Mouse (Mus musculus) spleen, adult 2 months (tissue): ENCODE results near the gene Crxos. TPM values are rescaled to one million over a fixed set of nuclear protein-coding genes. Genes with fewer than 3 reads are reported as not detected.

Source experiments
- DNase-seq, 2 experiments: peaks; one replicate each; pipeline versions ENCODE4 v3.0.0 to v3.0.0-alpha.2; 2012 to 2021; ENCODE audit warnings: low spot score in 2 of 2, low read depth in 1 of 2
- H3K27ac ChIP-seq: fragments of 200-500 bp; 2 replicates; pipeline ENCODE4 v1.5.1; 2012; ENCODE audit warnings: low read length, inconsistent platforms; ENCODE audit not compliant: insufficient read depth
- H3K27me3 ChIP-seq: fragments of 200-500 bp; 2 replicates; pipeline ENCODE4 v1.6.1; 2012; ENCODE audit warnings: mild to moderate bottlenecking, moderate library complexity, low read length, inconsistent platforms; ENCODE audit not compliant: control insufficient read depth, insufficient read depth
- H3K36me3 ChIP-seq: fragments of 200-500 bp; 2 replicates; pipeline ENCODE4 v1.6.1; 2012; ENCODE audit warnings: mild to moderate bottlenecking, low read length, inconsistent platforms; ENCODE audit not compliant: control insufficient read depth, insufficient read depth
- H3K4me1 ChIP-seq: fragments of 200-500 bp; 2 replicates; pipeline ENCODE4 v1.6.1; 2011; ENCODE audit warnings: inconsistent platforms; ENCODE audit not compliant: control insufficient read depth, insufficient read depth, insufficient read length
- H3K4me3 ChIP-seq: fragments of 200-500 bp; 2 replicates; pipeline ENCODE4 v1.5.1; 2011; ENCODE audit warnings: mild to moderate bottlenecking, inconsistent platforms; ENCODE audit not compliant: insufficient read depth, insufficient read length; ENCODE audit errors: extremely low read depth
- CTCF ChIP-seq: fragments of 200-500 bp; IDR thresholded peaks from 2 replicates; pipeline ENCODE4 v1.5.1; 2011; ENCODE audit warnings: mild to moderate bottlenecking, inconsistent platforms; ENCODE audit not compliant: insufficient read depth, insufficient read length, insufficient replicate concordance; ENCODE audit errors: extremely low read depth
- POLR2A ChIP-seq: fragments of 200-500 bp; IDR thresholded peaks from 2 replicates; pipeline ENCODE4 v1.6.1; 2011; ENCODE audit warnings: low read depth, low read length, inconsistent platforms
- WGBS: fragments of 180-500 bp; shearing (Covaris S2); methylation state at CpG from one replicate; pipeline ENCODE4 v1.1.7; 2018; 5-methylcytosine and 5-hydroxymethylcytosine counted together
- polyA plus RNA-seq: library from polyadenylated mRNA; depleted of rRNA; stranded (reverse); fragments of >200 nt; gene quantifications from 2 replicates; pipeline ENCODE4 v1.2.3, GENCODE M21; 2012

The Crxos gene
- polyA plus RNA-seq, 1 experiment: not detected

- Histone ChIP-seq H3K36me3 (no peaks in the 10 kb centered on the region), H3K27me3 (no peaks in the 10 kb centered on the region), H3K4me3 (no peak overlapping the region), H3K4me1 (no peaks in the 10 kb centered on the region), H3K27ac (no peak overlapping the region)
- no peak for DNase-seq
- WGBS: 86% methylated on average over 2 of the region's 2 CpGs
- TF ChIP-seq CTCF (no peak), POLR2A (no peak)
Measured at GRCm38 (mm10) chr7:15884127-15884526, 1.7 kb downstream of the Crxos start.

- TF ChIP-seq POLR2A (no peak), CTCF (no peak)
- H3K27me3 ChIP-seq: no peaks in the 10 kb centered on the region
- 79% methylated on average over 1 of the region's 1 CpGs for WGBS
Measured at GRCm38 (mm10) chr7:15894251-15894650, 11.8 kb downstream of the Crxos start.

GRCm38 (mm10) chr7:15901366-15902048, 19.1 kb downstream of the Crxos start:
- Histone ChIP-seq H3K36me3 (no peaks in the 10 kb centered on the region), H3K4me1 (no peaks in the 10 kb centered on the region), H3K27ac (no peak overlapping the region), H3K27me3 (no peaks in the 10 kb centered on the region), H3K4me3 (no peak overlapping the region)
- DNase-seq: no peak
- 59% methylated on average over 9 of the region's 9 CpGs for WGBS
- TF ChIP-seq CTCF: no peak
- no peak for TF ChIP-seq POLR2A

More at GRCm38 (mm10) chr7:15894251-15894650, 11.8 kb downstream of the Crxos start:
- no peak for DNase-seq
- no peak overlapping the region for H3K4me3 ChIP-seq
- no peaks in the 10 kb centered on the region for H3K36me3 ChIP-seq
- H3K27ac ChIP-seq: no peak overlapping the region
- no peaks in the 10 kb centered on the region for H3K4me1 ChIP-seq

- 86% methylated on average over 7 of the region's 7 CpGs for WGBS
- DNase-seq: no peak
- H3K4me1 ChIP-seq: no peaks in the 10 kb centered on the region; the same call in 1 of the 2 replicates
- H3K27ac ChIP-seq: no peak overlapping the region
- no peak for TF ChIP-seq CTCF
- no peak for TF ChIP-seq POLR2A
- H3K36me3 ChIP-seq: no peaks in the 10 kb centered on the region
- H3K4me3 ChIP-seq: no peak overlapping the region
- H3K27me3 ChIP-seq: no peaks in the 10 kb centered on the region
Measured at GRCm38 (mm10) chr7:15905861-15906260, 23.4 kb downstream of the Crxos start.

GRCm38 (mm10) chr7:15906602-15907001, 24.2 kb downstream of the Crxos start:
- no peak for DNase-seq
- TF ChIP-seq CTCF (no peak), POLR2A (no peak)
- Histone ChIP-seq H3K36me3 (no peaks in the 10 kb centered on the region), H3K4me1 (no peaks in the 10 kb centered on the region; the same call in 1 of the 2 replicates), H3K4me3 (no peak overlapping the region), H3K27ac (no peak overlapping the region), H3K27me3 (no peaks in the 10 kb centered on the region)
- 91% methylated on average over 1 of the region's 1 CpGs for WGBS

GRCm38 (mm10) chr7:15907971-15908590, 25.7 kb downstream of the Crxos start:
- TF ChIP-seq POLR2A: no peak
- no peak for TF ChIP-seq CTCF
- Histone ChIP-seq H3K27me3 (no peaks in the 10 kb centered on the region), H3K4me3 (no peak overlapping the region), H3K4me1 (no peaks in the 10 kb centered on the region; the same call in 1 of the 2 replicates), H3K27ac (no peak overlapping the region), H3K36me3 (no peaks in the 10 kb centered on the region)
- no peak for DNase-seq
- WGBS: 81% methylated on average over 8 of the region's 8 CpGs

GRCm38 (mm10) chr7:15910521-15910920, 28.1 kb downstream of the Crxos start:
- no peak for TF ChIP-seq POLR2A
- no peak for TF ChIP-seq CTCF
- no peaks in the 10 kb centered on the region for H3K36me3 ChIP-seq
- 81% methylated on average over 5 of the region's 5 CpGs for WGBS
- H3K4me3 ChIP-seq: no peak overlapping the region
- H3K27ac ChIP-seq: no peak overlapping the region
- no peaks in the 10 kb centered on the region for H3K27me3 ChIP-seq
- no peaks in the 10 kb centered on the region; the same call in 1 of the 2 replicates for H3K4me1 ChIP-seq
- no peak for DNase-seq
